Mouse (Mus musculus): Measurements from ENCODE around the gene Hnrnpll.

DNA sequence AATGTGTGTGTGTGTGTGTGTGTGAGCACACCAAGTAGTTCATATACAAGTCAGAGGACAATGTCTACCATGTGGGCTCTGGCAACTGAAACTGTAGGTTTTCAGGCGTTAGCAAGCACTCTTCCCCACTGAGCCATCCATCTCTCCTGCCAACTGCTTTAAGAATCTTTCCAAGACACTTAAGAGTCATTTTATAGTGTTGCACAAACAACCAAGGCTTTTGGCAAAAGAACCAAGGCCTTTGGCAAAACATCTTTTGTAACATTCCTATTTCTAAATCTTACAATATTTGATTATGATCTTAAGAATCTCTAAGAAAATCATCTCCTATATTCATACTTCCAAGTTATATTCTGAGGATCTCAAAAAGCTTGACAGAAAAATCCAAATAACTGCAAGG, 2.4 kb downstream of the Hnrnpll start:
- no peak for TF ChIP-seq POLR2A (IDR thresholded peaks at IDR 0.05; ENCODE audit: low read depth, low read length)
- no peak for TF ChIP-seq CTCF (IDR thresholded peaks at IDR 0.05; ENCODE audit: borderline replicate concordance, insufficient read depth, low read length)
